Mouse (Mus musculus) left cerebral cortex, adult 6 months (tissue): Measurements from ENCODE around the gene A730071L15Rik. TPM values are rescaled to one million over a fixed set of nuclear protein-coding genes. Genes with fewer than 3 reads are reported as not detected.

ENCODE experiments used
- long read RNA-seq, 2 experiments: library from polyadenylated mRNA; unstranded; transcript quantifications; one replicate each; pipeline ENCODE4 v2.0.0; 2019 to 2020
- polyA plus RNA-seq: library from polyadenylated mRNA; unstranded; fragments of <200 nt; fragmentation: Nextera tagmentation; gene quantifications from 2 replicates; pipeline ENCODE4 v1.2.3, GENCODE M21; 2021

A730071L15Rik gene
- polyA plus RNA-seq: 0.64 and 0.93 TPM in 2 replicates
- long read RNA-seq, experiment 1: 0 reads
- long read RNA-seq, experiment 2, partial matches to known transcripts: 0 of 1 reads
- long read RNA-seq, experiment 2, other reads (novel, unspliced or antisense): 0 of 1 reads

GRCm38 (mm10) chr11:6199410-6200086, at the start of gene A730071L15Rik:
TSS of gene A730071L15Rik (plus strand) at chr11:6200029.

DNA sequence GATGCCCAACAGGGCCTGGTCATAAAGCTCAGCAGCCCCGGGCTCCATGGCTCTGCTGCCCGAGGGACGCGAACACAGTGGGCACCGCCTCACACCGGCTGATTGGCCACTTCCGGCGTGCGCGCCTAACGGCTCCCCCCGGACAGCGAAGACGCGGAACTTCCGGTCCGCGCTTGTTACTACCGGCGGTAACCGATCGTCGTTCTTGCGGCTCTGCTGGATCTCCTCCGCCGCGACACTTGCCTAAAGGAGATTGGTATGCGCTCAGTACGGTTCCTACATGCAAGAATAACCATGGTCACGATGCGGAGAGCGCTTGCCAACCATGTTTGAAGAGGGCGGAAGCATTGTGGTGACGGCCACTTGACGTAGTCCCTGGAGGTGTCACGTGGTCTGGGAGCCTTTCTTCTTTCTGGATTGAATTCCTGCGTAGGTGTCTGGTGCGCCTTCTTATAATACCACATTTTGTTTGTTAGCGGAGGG, 299 bp downstream of the A730071L15Rik start, which contains the start of gene Nudcd3:
TSS of gene Nudcd3 (minus strand) at position 329 of the 483 bp plus-strand sequence.

DNA sequence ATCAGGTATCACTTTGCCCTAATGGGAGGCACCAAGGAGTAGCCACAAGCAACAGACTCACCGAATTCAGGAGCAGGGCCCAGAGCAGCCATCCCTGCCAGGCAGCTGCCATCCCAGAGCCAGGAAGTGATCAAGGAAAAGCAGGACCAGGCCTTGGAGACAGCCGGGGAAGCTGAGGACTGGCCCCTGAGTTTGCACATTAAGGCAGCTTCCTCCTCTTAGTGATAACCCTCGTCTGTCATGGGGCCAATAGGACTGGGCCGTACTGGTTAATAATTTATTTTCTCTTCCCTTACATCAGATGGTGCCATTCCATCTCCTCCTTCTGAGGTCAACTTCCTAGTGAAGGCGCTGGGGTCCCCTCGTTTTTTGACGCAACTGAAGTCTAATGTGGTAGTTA, 30.2 kb downstream of the A730071L15Rik start, which contains the start of gene Npc1l1:
TSS of gene Npc1l1 (minus strand) at position 132 of the 400 bp plus-strand sequence.

Other genes starting within 250 kb of the A730071L15Rik start
- 1.1 and 2.8 TPM in 2 replicates for gene Gck, start 249.9 kb upstream of the A730071L15Rik start, polyA plus RNA-seq
- gene Ykt6, start 244.3 kb upstream of the A730071L15Rik start, polyA plus RNA-seq: 26.9 and 28.7 TPM in 2 replicates
- 179 and 286 TPM in 2 replicates for gene Camk2b, start 133.7 kb upstream of the A730071L15Rik start, polyA plus RNA-seq
- gene Nudcd3, start 386 bp downstream of the A730071L15Rik start, polyA plus RNA-seq: 60.9 and 65.7 TPM in 2 replicates
- 0.41 and 0.50 TPM in 2 replicates for gene Npc1l1, start 30.1 kb downstream of the A730071L15Rik start, polyA plus RNA-seq
- gene Ddx56, start 67.7 kb downstream of the A730071L15Rik start, polyA plus RNA-seq: 43.0 and 50.6 TPM in 2 replicates
- 75.0 and 95.1 TPM in 2 replicates for gene Tmed4, start 74.8 kb downstream of the A730071L15Rik start, polyA plus RNA-seq
- gene Ogdh, start 91.6 kb downstream of the A730071L15Rik start, polyA plus RNA-seq: 105 and 130 TPM in 2 replicates
- gene Zmiz2, start 189.0 kb downstream of the A730071L15Rik start, polyA plus RNA-seq: 37.3 and 49.4 TPM in 2 replicates
- 7,677 and 8,160 TPM in 2 replicates for gene Ppia, start 215.4 kb downstream of the A730071L15Rik start, polyA plus RNA-seq
- gene H2afv, start 244.4 kb downstream of the A730071L15Rik start, polyA plus RNA-seq: 161 and 199 TPM in 2 replicates